Mouse (Mus musculus) embryonic facial prominence, embryonic 10.5 days (tissue): ENCODE results near the gene Lpin1. TPM values are rescaled to one million over a fixed set of nuclear protein-coding genes. Genes with fewer than 3 reads are reported as not detected.

Source experiments
- DNase-seq: peaks from one replicate; pipeline ENCODE4 v3.0.0-alpha.2; 2017; ENCODE audit warnings: low spot score
- H3K27ac ChIP-seq: fragments of 300-500 bp; sonication (generic); replicated peaks from 2 replicates; pipeline ENCODE4 v1.5.1; 2016; ENCODE audit warnings: mild to moderate bottlenecking
- H3K27me3 ChIP-seq: fragments of 300-500 bp; sonication (generic); replicated peaks from 2 replicates; pipeline ENCODE4 v1.6.1; 2016; ENCODE audit warnings: low read depth, mild to moderate bottlenecking; ENCODE audit not compliant: poor library complexity, severe bottlenecking
- H3K36me3 ChIP-seq: fragments of 300-500 bp; sonication (generic); replicated peaks from 2 replicates; pipeline ENCODE4 v1.6.1; 2016; ENCODE audit warnings: mild to moderate bottlenecking, moderate library complexity
- H3K4me1 ChIP-seq: fragments of 300-500 bp; sonication (generic); 2 replicates; pipeline ENCODE4 v1.6.1; 2016
- H3K4me3 ChIP-seq: fragments of 300-500 bp; sonication (generic); 2 replicates; pipeline ENCODE4 v1.5.1; 2016; ENCODE audit warnings: mild to moderate bottlenecking, moderate library complexity
- H3K9me3 ChIP-seq: fragments of 300-500 bp; sonication (generic); 2 replicates; pipeline ENCODE4 v1.6.1; 2016; ENCODE audit warnings: mild to moderate bottlenecking
- WGBS: fragments of 180-500 bp; shearing (Covaris S2); methylation state at CpG from one replicate; pipeline ENCODE4 v1.1.7; 2016; 5-methylcytosine and 5-hydroxymethylcytosine counted together
- polyA plus RNA-seq: library from polyadenylated mRNA; unstranded; fragments of >200 nt; fragmentation: Nextera tagmentation; extraction: Ambion mirVana; gene quantifications from 2 replicates; pipeline ENCODE4 v1.2.1, GENCODE M21; 2016

Lpin1 gene
- polyA plus RNA-seq, 1 experiment from 2014 or later: 6.2 TPM

DNA sequence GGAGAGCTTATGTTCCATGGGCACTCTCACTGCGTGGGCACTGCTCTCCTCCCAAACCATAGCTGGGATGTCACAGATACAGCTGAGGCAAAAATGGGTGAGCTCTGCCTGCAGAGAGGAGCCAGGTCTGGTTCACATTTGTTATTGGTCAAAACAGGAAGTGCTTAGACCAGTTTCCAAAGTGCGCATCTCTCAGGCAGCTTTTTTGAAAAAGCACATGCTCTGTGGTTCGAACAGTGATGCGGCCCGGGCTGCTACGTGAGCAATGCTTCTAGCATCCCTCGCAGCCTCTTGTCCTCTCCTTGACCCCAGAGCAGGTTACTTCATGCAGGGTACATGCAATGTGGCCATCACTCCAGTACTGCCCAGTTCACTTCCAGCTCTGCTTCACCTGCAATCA is 82.1 kb downstream of the Lpin1 start:
- H3K4me3 ChIP-seq: no peak overlapping the region
- no peaks in the 10 kb centered on the region for H3K27me3 ChIP-seq
- H3K36me3 ChIP-seq: no peaks in the 10 kb centered on the region
- 91% methylated on average over 7 of the region's 7 CpGs for WGBS
- no peak for DNase-seq
- H3K27ac ChIP-seq: no peak overlapping the region
- peaks cover 11% of the 10 kb centered on the region for H3K4me1 ChIP-seq
- peaks cover 3% of the 10 kb centered on the region; the same call in 1 of the 2 replicates for H3K9me3 ChIP-seq

DNA sequence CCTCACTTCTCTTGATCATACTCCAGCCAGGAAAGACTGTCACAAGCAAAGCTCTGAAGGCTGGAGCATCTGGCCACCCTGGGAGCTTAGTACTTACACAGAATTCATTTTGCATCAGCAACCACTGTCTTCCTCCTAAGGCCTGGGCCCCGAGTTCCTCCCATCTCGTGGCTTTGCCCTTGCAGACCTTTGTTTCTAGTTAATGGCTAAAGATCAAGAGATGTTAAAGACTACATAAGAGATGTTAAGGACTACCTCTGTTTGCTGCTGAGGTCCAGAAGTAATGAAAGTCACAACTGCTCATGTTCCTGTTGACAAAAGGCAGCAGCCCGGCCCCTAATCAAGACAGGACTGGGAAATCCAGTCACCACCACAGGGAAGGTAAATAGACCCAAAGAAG is 82.8 kb downstream of the Lpin1 start:
- H3K36me3 ChIP-seq: no peaks in the 10 kb centered on the region
- DNase-seq: no peak
- H3K4me3 ChIP-seq: no peak overlapping the region
- peaks cover 3% of the 10 kb centered on the region; the same call in 1 of the 2 replicates for H3K9me3 ChIP-seq
- H3K4me1 ChIP-seq: peaks cover 4% of the 10 kb centered on the region
- no peaks in the 10 kb centered on the region for H3K27me3 ChIP-seq
- WGBS: 78% methylated on average over 3 of the region's 3 CpGs
- H3K27ac ChIP-seq: no peak overlapping the region

DNA sequence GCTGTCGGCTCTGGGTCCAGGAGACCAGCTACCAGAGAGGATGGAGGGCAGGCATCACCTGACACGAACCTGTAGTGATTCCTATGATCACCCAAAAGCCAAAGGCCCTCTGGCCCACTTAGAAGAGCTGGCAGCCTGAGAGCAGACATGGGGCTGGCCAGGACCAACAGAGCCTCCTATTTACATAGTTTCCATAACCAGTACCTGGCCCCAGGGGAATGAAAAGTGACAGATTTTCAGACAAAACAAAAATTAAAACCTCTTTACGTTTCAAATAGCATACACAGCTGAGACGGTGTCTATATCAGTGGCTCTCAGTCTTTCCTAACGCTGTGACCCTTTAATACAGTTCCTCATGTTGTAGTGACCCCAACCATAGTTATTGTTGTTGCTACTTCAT is 83.9 kb downstream of the Lpin1 start:
- H3K4me1 ChIP-seq: no peaks in the 10 kb centered on the region
- peaks cover 3% of the 10 kb centered on the region; the same call in 1 of the 2 replicates for H3K9me3 ChIP-seq
- H3K36me3 ChIP-seq: no peaks in the 10 kb centered on the region
- no peaks in the 10 kb centered on the region for H3K27me3 ChIP-seq
- H3K4me3 ChIP-seq: no peak overlapping the region
- H3K27ac ChIP-seq: no peak overlapping the region
- DNase-seq: no peak
- 90% methylated on average over 5 of the region's 5 CpGs for WGBS

DNA sequence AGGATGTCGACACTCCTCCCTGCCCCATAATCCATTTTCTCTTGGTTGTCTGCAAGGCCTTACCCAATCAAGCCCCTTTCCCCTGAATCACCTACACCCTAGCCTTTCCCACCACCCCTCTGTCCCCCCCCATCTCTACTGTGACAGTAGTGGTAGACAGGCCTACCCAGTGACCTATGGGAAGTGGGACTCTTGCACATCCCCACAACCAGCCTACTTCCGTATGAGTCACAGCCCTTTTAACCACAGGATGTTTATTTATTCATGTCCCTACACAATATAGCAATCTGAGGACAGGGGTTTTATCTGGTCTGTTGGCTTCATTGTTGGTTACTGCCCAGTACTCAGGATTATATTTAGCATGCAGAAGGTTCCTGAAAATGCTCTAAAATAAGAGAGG is 84.6 kb downstream of the Lpin1 start:
- no peak for DNase-seq
- H3K36me3 ChIP-seq: no peaks in the 10 kb centered on the region
- no peaks in the 10 kb centered on the region for H3K4me1 ChIP-seq
- no peak overlapping the region for H3K27ac ChIP-seq
- no peaks in the 10 kb centered on the region for H3K27me3 ChIP-seq
- WGBS: 91% methylated on average over 2 of the region's 2 CpGs
- peaks cover 3% of the 10 kb centered on the region; the same call in 1 of the 2 replicates for H3K9me3 ChIP-seq
- H3K4me3 ChIP-seq: no peak overlapping the region

DNA sequence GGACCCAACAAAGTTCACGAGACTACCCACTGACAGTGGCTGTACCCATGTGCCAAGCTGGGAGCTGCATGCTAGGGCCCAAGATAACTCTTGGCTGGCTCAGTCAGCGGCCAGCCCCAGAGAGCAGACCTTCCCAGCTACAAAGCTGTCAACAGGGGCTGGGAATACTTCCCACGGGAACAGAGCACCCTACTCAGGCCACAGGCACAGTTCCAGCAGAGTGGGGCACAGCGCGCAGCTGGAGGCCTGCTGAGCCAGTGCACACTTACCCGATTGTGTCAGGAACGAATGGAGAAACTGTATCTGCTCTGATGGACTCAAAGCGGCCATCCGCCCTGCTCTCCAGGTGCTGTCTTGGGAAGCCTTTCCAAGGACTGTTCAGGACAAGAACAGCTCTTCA is 95.6 kb downstream of the Lpin1 start:
- Histone ChIP-seq H3K27ac (no peak overlapping the region), H3K4me3 (no peak overlapping the region), H3K4me1 (peaks cover 6% of the 10 kb centered on the region), H3K27me3 (no peaks in the 10 kb centered on the region), H3K36me3 (no peaks in the 10 kb centered on the region), H3K9me3 (0 out of 2 replicates have a peak, but pooled peaks cover 2% of the 10 kb centered on the region)
- WGBS: 87% methylated on average over 9 of the region's 9 CpGs
- DNase-seq: no peak

DNA sequence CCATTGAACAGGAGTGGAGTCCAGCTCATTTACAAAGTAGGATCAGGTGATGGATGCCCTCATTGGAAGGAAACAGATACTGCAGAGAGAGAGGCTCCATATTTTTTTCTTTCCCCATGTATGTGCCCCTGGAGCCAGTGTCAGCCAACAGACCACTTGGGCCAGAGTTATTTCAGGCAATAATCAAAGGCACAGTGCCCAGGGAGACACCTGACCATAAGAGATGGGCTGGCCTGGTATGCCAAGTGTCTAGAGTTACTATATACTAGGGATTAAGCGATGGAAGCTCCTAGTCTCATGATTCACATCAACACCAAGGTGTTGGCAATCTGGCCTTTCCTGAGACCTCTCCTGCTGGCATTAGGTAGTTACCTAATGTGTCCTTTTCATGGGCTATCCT is 97.8 kb downstream of the Lpin1 start:
- Histone ChIP-seq H3K27me3 (0 out of 2 replicates have a peak, but pooled peaks cover 1% of the 10 kb centered on the region), H3K4me1 (peaks cover 23% of the 10 kb centered on the region), H3K4me3 (no peak overlapping the region), H3K27ac (no peak overlapping the region), H3K9me3 (0 out of 2 replicates have a peak, but pooled peaks cover 2% of the 10 kb centered on the region), H3K36me3 (no peaks in the 10 kb centered on the region)
- DNase-seq: no peak
- WGBS: 86% methylated on average over 1 of the region's 1 CpGs

DNA sequence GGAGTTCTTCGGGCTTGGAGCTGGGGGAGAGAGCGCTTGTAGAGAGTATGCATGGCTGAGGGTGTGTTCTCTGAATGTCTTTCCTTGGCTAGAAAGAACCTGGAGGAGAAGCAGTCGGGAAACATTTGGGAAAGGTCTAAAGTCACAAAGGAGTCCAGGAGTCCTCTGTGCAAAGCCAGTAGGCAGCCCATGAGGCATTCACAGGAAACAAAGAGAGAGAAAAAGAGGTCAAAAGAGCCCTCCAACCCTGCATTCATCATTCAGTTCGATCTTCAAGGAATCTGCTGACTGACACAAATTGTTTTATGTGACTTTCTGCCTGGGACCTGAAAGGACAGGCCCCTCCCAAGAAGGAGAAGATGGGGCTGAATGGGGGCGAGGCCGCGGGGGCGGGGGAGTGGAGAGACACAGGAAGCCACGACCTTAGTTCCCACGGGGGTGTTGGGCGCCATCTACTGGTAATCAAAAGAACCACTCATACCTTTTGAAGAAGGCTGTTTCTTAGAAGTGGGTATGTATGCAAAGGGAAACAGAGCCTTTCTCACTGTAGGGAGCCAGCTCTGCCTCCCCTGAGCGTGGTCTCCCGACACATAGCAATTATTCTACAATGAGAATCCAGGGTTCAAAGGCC is 101.5 kb downstream of the Lpin1 start:
- H3K4me3 ChIP-seq: peak overlapping the region; percentile 27; the same call in 1 of the 2 replicates
- peak overlapping the region; percentile 80 for H3K27ac ChIP-seq
- H3K9me3 ChIP-seq: 0 out of 2 replicates have a peak, but pooled peaks cover 2% of the 10 kb centered on the region
- peak; percentile 86 for DNase-seq
- WGBS: 14% methylated on average over 13 of the region's 13 CpGs
- H3K4me1 ChIP-seq: peaks cover 27% of the 10 kb centered on the region
- no peaks in the 10 kb centered on the region for H3K36me3 ChIP-seq
- 0 out of 2 replicates have a peak, but pooled peaks cover 4% of the 10 kb centered on the region for H3K27me3 ChIP-seq

DNA sequence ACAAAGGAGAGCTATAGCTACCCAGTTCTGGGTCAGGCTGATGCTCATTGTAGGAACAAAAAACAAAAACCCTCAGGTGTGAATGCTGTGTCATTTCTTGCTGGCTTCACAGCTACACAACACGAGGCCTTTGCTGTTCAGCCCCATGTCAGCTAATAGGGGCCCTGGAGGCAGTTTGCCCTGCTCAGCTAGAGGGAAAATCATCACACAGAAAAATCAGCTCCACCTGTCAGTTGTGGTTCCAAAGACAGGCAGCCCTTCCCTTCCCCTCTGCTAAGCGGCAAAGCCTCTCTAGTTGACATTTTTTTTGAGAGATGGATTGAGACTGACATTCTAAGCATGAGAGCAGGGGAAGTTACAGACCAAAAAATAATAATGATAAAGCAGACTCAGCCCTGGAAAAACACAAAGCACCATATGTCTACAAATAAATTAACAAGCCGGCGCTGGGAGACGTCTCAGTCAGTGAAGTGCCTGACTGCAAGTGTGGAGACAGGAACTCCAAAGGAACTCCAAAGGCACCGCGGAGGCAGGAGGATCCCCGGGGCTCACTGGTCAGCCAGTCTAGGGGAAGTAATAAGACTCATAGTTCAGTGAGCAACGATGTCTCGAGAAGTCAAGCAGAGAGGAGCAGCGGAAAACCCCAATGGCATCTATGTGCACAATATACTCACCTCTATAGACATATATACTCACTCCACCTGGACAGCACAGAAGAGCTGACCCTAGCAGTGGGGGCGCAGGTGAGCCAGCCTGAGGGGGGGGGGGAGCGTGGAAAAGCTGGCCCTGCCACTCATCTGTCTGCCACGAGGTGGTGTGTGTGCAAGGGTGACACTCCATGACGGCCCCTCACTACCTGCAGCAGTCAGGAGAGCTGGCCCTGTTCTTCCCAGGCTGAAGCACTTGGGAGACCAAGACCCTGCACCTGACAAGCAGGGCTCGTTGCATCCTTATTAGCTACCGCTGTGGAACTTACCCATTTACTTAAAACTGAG is 103.7 kb downstream of the Lpin1 start:
- peaks cover 27% of the 10 kb centered on the region for H3K4me1 ChIP-seq
- H3K27ac ChIP-seq: no peak overlapping the region
- WGBS: 70% methylated on average over 17 of the region's 17 CpGs
- 0 out of 2 replicates have a peak, but pooled peaks cover 4% of the 10 kb centered on the region for H3K27me3 ChIP-seq
- H3K36me3 ChIP-seq: no peaks in the 10 kb centered on the region
- H3K9me3 ChIP-seq: peaks cover 7% of the 10 kb centered on the region; the same call in 1 of the 2 replicates
- peak; percentile 17 for DNase-seq
- no peak overlapping the region for H3K4me3 ChIP-seq

DNA sequence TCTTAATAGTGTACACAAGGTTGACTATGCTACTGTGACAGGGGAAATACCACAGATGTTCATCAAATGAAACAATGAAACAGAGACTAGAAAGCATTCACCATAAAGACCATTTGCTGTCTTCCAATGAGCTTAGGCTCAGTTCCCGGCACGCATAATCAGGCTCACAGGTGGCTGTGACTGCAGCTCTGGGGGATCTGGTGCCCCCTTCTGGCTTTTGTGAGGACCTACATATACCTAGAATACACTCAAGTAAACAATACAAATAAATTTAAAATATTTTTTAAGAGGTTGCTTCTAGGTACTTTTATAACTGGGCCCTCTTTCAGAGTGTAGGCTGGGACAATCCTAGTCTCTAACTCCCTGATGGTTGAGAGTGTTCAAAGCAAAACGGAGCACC is 106.5 kb downstream of the Lpin1 start:
- Histone ChIP-seq H3K4me1 (peaks cover 11% of the 10 kb centered on the region), H3K36me3 (no peaks in the 10 kb centered on the region), H3K27ac (no peak overlapping the region), H3K9me3 (peaks cover 5% of the 10 kb centered on the region; the same call in 1 of the 2 replicates), H3K27me3 (0 out of 2 replicates have a peak, but pooled peaks cover 4% of the 10 kb centered on the region), H3K4me3 (no peak overlapping the region)
- 86% methylated on average over 3 of the region's 3 CpGs for WGBS
- DNase-seq: no peak

DNA sequence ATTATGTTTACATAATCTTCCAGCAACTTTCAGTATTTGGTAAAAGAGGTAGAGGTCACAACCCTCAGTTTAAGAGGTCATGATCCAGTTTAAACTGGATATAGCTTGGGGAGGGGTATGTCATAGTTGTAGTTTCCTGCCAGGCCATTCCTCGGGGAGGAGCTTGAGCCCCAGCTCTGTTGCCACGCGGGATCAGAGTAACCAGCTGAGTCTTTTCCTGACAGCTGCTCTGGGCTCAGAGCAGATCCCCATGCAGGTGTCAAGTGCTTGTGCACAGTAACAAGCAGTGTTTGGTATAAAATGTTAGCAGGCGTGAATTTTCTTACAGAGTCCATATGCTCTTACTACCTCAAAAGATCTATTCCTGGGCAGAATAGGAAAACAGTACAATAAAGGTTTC is 112.8 kb downstream of the Lpin1 start:
- WGBS: 41% methylated on average over 4 of the region's 4 CpGs
- Histone ChIP-seq H3K27me3 (no peaks in the 10 kb centered on the region), H3K4me1 (peaks cover 6% of the 10 kb centered on the region; the same call in 1 of the 2 replicates), H3K9me3 (peaks cover 5% of the 10 kb centered on the region; the same call in 1 of the 2 replicates), H3K27ac (no peak overlapping the region), H3K36me3 (no peaks in the 10 kb centered on the region), H3K4me3 (no peak overlapping the region)
- DNase-seq: peak; percentile 16

DNA sequence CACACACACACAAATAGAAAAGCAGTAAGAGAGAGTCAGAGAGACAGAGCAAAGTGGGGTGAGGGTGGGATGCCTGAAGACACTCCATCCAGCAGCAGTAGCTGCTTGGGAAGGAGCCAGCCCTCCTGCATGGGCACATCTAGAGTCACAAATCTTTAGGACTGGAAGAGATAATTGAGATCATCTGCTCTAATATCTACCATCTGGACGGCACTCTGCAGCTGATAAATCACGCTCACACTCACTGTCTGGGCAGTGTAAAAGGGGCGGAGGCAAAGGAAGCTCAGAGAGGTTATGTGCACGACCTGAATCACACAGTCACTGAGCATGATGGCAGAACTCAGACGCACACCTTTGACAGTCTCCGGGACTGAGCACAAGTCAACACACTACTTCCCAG is 118.1 kb downstream of the Lpin1 start:
- no peak for DNase-seq

DNA sequence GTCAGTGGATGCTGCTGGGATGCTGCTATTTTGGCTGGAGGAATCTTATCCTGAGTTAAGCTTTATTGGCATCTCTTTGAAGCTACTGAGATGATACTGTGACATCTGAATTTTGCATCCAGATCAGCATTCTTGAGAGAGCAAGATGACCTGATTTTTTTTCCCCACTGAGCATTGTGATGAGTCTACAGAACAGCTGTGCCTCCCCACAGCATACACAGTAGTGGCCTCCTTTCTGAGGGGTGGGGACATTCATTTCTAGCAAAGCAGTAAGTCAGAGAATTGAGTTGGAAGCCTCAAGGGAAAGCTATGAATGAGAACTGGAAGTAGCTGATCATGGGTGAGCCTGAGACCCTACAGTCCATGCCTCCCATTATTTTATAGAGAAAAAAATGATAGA is 121.9 kb downstream of the Lpin1 start:
- Histone ChIP-seq H3K4me3 (no peak overlapping the region), H3K27me3 (no peaks in the 10 kb centered on the region), H3K9me3 (no peaks in the 10 kb centered on the region), H3K36me3 (no peaks in the 10 kb centered on the region), H3K4me1 (no peaks in the 10 kb centered on the region), H3K27ac (no peak overlapping the region)
- no peak for DNase-seq

More for the DNA sequence above, 118.1 kb downstream of the Lpin1 start:
- WGBS: 67% methylated on average over 6 of the region's 6 CpGs
- Histone ChIP-seq H3K36me3 (no peaks in the 10 kb centered on the region), H3K27me3 (no peaks in the 10 kb centered on the region), H3K4me3 (no peak overlapping the region), H3K4me1 (no peaks in the 10 kb centered on the region; the same call in 1 of the 2 replicates), H3K9me3 (no peaks in the 10 kb centered on the region), H3K27ac (no peak overlapping the region)
